Mouse (Mus musculus) cerebellum, adult 9-11 months (tissue): Measurements from ENCODE around the gene Dedd.
"Not testable (repeated sequence)": the region's sequence is repeated elsewhere in the genome, so short reads cannot be mapped to it uniquely, and the experiment has no call there.

Experiments used
- DNase-seq: peaks from one replicate; pipeline ENCODE4 v3.0.0; 2022

Dedd gene

DNA sequence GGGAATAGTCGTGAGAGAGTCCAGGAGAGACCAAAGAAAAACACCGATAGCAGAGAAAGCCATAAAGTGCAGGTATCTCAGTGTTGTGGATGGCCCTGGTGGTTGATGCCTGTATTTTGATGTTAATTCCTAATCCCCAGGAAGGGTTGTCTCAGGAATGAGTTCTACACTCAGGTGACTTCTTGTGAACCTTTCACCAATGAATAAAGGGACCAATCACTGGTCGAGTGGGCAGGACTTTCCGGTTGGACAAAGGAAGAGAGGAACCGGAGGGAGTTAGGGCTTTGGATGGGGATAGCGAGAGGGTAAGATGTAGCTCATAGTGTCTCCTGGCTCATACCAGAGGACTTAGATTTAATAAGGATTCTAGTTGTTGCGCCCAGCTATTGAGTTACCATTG, 9.2 kb upstream of the Dedd start:
- DNase-seq, result no peak

DNA sequence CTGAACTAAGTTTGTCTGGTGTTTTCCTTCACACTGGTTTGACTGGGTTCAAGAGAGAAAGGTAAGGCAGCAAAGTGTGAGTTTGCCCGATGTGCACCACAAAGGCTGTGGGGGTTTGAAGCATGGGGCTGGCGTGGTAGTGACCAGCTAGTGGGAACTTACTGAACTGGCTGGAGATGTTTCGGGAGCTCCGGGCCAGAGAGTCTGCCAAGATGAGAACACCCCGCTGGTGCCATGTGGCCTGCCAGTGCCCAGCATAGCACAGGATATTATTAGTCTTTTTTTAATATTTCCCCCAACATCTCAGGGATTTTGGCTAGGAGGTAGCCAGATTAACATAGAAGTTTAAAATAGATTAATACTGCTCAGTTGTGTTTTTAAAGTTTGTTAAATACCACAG, 8.8 kb upstream of the Dedd start:
- DNase-seq, result peak; percentile 82

DNA sequence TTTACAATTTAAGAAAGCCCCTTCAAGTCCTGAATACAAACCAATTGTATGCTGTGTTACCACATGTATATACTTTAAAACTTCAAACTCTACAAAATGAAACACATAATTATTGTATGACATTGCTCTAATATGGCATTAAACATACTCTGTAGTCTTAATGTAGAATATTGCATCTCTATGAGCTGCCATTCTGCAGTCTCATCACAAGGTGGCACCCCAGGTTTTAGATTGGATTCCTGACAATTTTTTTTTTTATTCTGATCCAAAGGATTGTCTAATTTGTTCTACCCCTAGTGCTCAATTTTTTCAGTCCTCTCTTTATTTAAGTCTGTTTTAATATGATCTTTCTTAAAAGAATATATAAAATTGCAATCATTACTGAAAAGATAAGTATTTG, 7.5 kb upstream of the Dedd start:
- DNase-seq, result no peak

DNA sequence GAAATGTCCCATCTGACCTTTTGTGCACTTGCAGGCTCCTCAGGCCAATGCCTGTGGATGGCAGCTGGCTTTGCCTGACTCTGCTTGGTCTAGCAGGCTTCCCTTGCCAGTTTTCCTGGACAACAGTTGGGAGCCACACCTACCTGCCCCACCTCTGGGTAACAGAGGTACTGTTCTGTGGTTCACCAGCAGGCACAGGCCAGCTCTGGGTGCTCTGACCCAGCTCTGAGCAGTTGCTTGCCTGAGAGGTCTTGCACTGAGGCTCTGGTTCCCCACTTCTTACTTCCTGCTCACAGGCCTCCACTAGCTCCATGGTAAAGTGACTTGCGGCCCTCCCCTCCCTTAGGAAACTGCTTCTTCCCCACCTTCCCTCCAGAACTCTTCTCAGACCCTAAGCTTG, 6.9 kb upstream of the Dedd start:
- DNase-seq, result no peak

DNA sequence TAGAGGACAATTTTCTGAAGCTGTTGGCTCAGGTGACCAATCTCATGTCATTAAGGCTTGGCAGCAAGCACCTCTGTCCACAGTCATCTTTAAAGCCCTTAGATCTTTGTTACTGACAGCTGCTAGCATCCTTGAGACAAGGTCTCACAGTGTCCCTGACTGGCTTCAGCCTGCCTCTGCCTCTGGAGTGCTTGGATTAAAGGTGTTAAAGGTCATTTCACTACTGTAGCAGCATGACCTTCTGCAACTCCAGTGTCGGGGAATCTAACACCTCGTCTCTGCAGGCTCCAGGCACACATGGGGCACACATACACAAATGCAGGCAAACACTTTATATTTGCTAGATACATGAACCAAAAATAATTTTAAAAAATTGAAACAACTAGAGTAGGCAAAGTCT, 3.4 kb upstream of the Dedd start:
- DNase-seq, result no peak

DNA sequence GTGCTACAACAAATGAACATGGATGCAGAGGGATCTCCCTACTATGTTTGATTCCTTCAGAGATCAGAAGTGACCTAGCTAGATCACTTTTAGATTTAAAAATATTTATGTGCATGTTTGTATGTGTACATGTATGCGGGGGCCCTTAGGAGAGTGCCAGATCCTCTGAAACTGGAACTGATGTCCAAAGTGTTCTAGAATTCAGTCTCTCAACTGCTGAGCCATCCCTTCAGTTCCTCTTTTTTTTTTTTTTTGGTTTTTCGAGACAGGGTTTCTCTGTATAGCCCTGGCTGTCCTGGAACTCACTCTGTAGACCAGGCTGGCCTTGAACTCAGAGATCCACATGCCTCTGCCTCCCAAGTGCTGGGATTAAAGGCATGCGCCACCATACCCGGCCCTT, 2.4 kb upstream of the Dedd start:
- DNase-seq, result not testable (repeated sequence)

DNA sequence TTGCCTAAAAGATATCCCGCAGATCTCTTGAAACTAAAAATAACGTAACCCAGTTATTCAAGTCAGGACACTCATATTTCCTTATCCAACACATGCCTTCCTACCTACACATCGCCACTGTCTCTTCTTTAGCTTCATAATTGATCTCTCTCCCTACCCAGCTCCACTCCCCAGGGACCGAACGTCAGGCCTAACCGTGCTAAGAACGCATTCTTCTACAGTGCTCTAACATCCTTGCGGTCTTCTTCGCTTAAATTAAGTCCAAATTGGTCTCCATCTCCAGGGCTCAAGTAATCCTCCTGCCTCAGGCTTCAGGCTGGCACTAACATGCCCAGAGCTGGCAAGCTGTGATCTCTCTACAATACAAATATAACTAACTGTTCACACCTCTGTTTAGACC, 701 bp upstream of the Dedd start:
- DNase-seq, result peak; percentile 49

DNA sequence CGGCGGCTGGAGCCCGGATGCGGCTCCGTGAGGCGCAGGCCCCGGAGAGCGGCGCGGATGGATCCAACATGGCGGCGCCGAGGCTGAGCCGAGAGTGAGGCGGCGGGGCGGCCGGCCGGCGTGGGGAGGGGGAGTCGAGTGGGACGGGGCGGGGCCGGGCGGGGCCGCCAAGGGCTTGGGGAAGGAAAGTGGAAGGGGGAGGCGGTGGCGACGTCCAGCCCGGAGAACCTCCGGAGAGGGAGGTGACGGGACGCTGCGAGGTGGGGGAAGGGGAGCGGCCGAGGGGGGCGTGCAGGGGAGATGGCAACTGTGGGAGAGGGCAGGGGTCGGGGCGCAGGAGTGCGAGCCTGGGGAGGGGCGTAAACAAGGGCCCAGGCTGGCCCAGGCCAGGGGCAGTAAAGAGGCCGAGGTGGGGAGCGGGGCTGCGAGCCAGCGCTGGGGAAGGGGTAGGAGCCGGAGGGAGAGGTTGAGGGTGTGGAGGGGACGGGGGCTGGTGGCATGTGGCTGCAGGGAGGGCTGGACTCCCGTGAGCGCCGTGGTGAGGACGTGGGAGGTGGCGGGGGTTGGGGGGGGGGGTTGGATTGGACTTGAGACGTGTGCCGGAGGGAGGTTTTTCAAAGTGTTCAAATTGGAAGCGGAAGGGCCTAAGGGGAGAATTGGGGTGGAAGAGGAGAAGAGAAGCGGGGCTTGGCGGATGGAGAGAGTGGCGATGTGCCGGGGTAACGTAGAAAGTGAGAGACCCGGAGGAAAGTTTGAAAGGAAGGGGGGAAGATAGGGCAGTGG, 679 bp downstream of the Dedd start:
- peak; percentile 86 for DNase-seq

DNA sequence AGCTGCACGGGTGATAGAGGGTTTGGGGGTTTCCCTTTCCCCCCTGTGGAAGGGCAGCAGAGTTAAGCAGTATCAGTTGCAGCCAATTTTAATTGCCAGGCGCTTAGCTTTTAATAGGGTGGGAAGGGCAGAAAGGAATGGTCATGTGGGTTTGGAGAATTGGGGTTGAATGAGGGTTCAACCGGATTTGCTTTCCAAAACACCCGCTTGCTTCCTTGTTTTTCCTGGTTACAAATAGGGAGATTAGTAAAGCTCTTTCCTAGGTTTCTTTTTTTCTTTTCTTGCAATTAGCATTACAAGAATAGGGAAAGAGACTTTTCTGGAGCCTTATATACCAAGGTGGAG, 1.2 kb downstream of the Dedd start:
- no peak for DNase-seq

DNA sequence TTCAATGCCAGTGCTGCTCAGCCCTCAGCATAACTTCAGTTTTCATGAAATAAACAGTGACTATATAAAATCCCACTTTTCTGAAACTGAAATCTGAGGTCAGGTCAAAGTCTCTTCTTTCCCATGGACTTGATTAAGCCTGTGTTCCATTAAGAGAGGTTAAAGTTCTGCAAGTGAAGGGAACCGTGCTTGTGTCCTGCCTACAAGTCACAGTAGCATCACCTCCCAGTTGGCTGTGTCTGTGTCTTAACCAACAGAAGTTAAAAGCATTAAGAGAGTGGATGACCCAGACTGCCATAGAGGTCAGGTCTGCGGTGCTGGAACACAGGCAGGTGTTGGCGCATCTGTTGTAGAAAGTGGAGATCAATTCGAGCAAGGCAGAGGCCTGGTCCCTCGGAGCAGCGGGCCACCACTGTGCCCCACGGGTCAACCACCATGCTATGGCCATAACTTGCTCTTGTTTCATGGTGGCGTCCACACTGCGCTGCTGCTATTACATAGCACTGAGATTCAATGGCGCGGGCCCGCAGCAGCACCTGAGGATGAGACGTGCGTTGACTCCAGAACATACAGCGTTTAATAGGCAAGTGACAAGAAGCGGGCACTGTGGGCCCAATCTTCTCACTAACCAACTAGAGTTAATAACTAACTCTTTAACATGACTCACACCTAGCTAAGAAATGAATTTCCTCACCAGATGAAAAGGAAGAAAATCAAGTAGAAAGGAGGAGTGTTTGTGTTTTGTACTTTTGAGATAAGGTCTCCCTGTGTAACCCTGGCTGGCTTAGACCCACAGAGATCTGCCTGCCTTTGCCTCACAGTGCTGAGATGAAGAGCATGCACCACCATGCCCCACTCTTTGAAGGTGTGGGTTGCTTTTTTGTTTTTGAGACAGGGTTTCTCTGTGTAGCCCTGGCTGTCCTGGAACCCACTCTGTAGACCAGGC, 13.6 kb downstream of the Dedd start:
- DNase-seq, result no peak

DNA sequence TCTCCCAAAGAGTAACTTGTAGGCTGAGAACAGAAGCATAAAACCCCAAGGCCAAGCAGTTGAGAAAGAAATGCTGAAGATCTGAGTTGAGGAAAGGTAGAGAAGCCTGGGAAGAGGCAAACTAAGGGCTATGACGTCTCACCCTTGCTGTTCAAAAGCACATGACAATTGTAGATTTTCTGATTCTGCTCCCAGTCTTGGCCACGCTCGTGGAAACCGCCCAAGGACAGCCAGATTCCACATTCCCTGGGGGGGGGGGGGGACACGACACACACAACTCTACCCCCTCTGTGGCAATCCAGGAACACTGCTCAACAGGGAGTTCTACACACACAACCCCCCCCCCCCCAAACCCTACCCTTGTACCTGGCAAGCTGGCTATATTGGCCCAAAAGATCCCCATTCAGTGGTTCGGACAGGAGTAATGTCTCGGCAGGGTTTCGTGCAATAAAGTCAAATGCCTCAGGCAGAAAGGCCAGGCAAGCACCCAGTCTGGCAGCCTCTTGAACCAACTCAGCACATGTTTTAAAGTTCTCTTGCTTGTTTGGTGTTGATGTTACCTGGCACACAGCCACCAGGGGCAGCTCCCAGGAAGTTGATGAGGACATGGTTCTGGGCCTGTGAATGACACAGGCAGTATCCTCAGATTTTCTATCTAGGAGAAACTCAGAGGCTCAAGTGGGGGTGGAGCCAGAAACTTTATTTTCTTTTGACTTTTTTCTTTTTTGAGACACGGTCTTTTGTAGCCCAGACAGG, 15.2 kb downstream of the Dedd start:
- peak; percentile 55 for DNase-seq

DNA sequence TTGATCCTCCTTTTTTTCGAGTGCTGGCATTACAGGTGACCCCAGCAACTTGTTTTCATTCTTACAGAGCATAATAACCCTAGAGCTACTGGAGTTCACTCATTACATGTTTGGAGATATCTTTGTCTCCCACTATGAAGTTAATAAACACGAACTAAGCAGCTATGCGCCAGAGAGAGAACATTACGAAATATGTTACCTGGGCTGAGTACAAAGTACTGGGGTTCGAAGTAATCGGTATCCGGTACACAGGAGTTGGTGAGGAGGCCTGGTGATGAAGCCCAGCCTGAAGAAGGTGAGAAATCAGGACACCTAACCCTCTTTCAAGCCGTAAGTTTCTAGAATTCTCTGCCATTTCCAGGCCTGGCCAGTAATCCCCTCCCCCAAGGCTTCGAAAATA, 15.8 kb downstream of the Dedd start:
- no peak for DNase-seq

DNA sequence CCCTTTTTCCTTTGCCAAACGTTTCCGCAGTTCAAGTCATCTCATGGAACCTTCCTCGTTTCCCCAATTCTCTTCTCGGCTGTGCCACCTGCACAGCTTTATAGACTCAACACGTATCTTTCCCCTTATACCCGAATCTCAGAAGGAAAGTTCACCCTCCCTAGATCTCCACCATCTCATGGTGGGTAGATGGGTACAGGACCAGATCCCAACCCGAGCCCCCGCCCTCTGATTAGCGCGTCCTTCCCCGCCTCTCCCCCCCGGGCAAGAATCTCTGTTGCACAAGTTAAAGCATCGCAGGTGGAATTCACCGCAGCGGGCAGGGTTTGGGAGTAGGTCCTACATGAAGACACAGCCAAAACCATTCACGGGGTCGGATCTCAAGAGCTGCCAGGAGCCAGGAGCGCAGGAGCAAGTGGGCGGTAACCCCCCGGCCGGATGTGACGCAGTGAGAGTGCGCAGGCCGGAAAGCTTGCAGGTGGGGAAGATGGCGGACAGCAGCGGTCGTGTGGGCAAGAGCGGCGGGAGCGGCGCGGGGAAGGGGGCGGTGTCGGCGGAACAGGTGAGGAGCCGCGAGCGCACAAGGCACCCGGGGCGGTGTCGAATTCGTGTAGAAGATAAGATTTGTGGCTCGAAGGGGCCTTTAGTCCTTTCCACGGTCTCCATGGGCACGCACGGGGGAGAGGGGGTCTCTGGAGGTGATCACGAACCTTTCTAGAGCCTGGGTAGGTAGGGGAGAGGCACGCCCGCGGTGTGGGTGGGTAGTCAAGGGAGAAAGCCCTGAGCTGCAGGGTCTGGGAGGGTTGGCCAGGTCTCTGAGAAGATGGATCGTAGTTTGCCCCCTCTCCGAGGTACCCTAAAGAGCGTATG, 16.5 kb downstream of the Dedd start, which contains the start of the genes Nit1 and Pfdn2:
TSS of gene Nit1 (minus strand) at position 422 of the 870 bp plus-strand sequence.
TSS of gene Pfdn2 (plus strand) at position 446 of the 870 bp plus-strand sequence.
- peak; percentile 90 for DNase-seq

DNA sequence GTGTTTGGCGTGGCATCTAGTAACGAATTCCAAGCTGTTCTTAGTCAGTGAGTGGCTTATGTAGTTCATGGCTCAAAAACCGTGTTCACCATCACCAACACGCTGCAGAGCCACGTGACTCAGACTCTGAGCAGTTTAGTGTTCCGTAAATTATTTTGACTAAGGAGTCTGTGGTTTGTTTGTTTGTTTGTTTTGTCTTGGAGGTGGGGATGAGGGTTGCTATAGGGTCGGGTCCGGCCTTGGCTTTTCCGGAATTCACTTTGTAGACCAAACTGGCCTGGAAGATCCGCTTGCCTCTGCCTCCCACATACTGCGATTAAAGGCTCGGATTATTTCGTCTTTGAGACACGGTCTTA, 17.1 kb downstream of the Dedd start:
- DNase-seq, result no peak

DNA sequence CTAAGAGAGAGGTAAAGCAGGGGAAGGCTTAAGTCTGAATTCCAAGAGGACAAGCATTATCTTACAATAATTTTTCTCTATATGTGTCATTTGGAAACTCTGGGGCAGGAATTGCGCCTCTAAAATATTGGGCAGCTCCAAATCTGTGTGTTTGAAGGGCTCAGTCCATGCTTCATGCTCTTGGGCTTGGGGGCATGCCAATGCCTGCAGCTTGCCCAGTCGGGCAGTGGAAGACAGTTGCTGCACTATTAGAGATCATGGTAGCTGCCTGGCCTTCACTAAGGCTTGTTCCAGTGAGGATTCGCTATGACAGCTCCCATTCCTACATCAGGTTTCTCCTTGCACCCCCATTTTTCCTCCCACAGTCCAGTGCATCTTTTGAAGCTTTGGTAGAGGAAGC, 19.7 kb downstream of the Dedd start:
- DNase-seq, result no peak

DNA sequence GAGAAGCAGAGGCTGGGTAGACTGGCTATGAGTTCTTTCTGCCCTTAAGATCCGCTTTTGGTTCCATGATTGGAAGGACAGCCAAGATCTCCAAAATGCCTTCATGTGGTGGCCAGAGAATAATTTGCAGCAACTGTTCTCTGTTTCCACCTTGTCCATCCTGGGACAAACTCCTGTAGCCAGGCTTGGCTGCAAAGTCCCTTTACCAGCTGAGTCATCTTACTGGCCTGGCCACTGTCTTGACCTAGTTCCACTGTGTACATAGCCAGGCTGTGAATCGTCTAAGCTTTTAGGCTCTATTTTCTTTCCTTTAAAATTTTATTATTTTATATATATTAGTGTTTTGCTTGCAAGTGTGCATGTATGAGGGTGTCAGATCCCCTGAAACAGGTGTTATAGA, 20.3 kb downstream of the Dedd start:
- no peak for DNase-seq

DNA sequence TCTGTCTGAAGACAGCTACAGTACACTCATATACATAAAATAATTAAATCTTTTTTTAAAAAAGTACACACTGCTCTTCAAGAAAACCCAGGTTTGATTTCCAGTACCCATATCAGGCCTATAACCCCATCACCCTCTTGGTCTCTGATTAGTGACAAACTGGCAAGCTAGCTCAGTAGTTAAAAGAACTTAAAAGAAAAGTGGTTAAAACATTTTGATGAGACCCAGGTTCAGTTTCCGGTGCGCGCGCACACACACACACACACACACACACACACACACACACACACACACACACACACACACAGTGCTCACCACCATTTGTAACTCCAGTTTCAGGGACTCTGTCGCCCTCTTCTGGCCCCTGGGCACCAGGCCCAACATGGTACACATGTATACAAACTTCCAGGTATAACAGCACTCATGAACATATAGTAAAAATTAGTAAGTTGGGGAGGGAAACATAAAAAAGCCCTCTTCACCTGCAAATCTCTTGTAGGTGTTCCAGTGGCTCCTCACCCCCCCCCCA, 26.9 kb downstream of the Dedd start:
- no peak for DNase-seq

DNA sequence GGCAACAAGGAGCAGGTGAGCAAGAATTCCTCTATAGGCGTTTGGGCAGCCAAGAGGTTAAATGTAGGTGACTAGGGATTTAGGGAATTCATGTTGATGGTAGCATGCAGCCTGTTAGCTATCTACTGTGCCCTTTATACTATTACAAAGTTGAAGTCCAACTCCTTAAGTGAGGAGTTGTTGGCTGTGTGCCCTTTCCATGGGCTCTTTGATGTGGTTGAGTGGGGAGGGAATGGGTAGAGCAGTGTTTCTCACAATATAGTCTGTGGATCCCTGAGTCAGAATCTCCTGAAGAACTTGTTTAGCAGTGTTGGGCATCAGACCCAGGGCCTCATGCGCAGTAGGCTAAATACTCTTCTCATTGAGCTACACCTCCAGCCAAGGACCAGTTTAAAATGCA, 27.9 kb downstream of the Dedd start:
- no peak for DNase-seq

DNA sequence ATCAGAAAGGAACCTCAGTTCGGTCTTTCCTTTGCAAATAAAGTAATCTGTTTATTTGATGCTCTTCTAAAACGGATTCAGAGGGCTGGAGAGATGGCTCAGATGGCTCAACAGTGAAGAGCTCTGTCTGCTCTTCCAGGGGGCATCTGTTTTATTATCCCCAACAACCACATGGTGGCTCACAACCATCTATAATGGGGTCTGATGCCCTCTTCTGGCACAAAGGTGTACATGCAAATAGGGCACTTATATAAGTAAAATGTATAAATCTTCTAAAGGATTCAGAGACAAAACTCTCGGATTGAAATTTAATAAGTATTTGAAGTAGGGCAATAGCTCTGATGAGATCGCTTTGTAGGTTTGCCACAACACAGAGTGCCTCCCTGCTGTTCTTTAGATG, 29.5 kb downstream of the Dedd start:
- DNase-seq, result peak; percentile 51

DNA sequence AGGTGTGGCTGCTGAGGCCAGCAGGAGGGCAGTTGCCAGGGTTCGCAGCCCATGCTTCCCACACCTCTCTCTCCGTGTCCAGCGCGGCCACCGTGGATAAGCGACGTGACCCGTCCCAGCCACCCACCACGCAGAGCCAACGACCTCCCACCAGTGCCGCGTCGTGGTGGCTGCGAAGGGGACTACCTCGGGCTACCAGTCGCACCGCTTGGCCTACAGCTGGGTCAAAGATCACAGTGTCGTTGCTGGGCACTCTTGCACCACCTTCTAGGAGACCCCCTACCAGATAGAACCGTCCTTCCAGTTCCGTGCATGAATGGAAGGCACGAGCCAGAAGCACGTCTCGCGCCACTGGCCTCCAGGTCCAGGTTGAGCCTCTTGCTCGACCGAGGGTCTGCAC, 31.3 kb downstream of the Dedd start:
- DNase-seq, result no peak

DNA sequence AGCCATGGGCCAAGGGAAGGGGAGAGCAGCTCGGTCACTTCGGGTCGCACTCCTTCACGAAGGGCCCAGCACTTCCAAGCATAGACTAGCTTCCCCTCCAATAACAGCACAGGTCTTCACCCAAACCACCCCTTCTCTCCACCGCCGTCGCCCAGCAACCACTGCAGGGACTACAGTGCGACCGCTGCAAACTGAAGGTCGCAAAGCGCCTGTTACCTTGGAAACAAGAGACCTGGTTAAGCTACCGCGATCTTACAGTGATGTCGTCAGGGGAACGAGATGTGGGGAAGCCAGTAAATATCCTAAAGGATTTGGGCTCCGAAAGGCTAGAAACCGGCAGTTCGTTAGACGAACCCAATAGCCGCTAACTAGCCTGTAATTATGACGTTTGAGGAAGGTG, 31.7 kb downstream of the Dedd start, which contains the start of gene Klhdc9:
TSS of gene Klhdc9 (minus strand) at position 143 of the 400 bp plus-strand sequence.
- peak; percentile 94 for DNase-seq
